Mouse (Mus musculus) midbrain, embryonic 11.5 days (tissue): ENCODE measurements around the gene Nexn. TPM values are rescaled to one million over a fixed set of nuclear protein-coding genes. Genes with fewer than 3 reads are reported as not detected.
A peak's percentile ranks its signal among the peaks of the same experiment; 100 is the strongest.

Experiments
- ATAC-seq: fragments of 200-750 bp; cut with Nextera tagmentation; 2 replicates; pipeline ENCODE4 v1.8.0; 2017; ENCODE audit warnings: moderate TSS enrichment, moderate library complexity; ENCODE audit not compliant: low FRiP score
- DNase-seq: peaks from one replicate; pipeline ENCODE4 v3.0.0; 2015; ENCODE audit warnings: low spot score; ENCODE audit errors: missing footprints
- H3K27ac ChIP-seq: fragments of 300-500 bp; sonication (generic); 2 replicates; pipeline ENCODE4 v1.5.1; 2014; ENCODE audit warnings: low read depth, low read length
- H3K27me3 ChIP-seq: fragments of 300-500 bp; sonication (generic); 2 replicates; pipeline ENCODE4 v1.6.1; 2014; ENCODE audit warnings: mild to moderate bottlenecking, low read length, moderate library complexity, mixed read lengths; ENCODE audit not compliant: control insufficient read depth, insufficient read depth
- H3K36me3 ChIP-seq: fragments of 300-500 bp; sonication (generic); 2 replicates; pipeline ENCODE4 v1.6.1; 2014; ENCODE audit warnings: mild to moderate bottlenecking, low read length, moderate library complexity, mixed read lengths; ENCODE audit not compliant: control insufficient read depth, insufficient read depth
- H3K4me1 ChIP-seq: fragments of 300-500 bp; sonication (generic); 2 replicates; pipeline ENCODE4 v1.6.1; 2014; ENCODE audit warnings: low read length; ENCODE audit not compliant: control insufficient read depth, insufficient read depth
- H3K4me2 ChIP-seq: fragments of 300-500 bp; sonication (generic); 2 replicates; pipeline ENCODE4 v1.6.1; 2014; ENCODE audit warnings: mild to moderate bottlenecking, moderate library complexity
- H3K4me3 ChIP-seq: fragments of 300-500 bp; sonication (generic); 2 replicates; pipeline ENCODE4 v1.5.1; 2014; ENCODE audit warnings: low read depth, low read length
- H3K9ac ChIP-seq: fragments of 300-500 bp; sonication (generic); 2 replicates; pipeline ENCODE4 v1.6.1; 2014; ENCODE audit warnings: low read length
- H3K9me3 ChIP-seq: fragments of 300-500 bp; sonication (generic); 2 replicates; pipeline ENCODE4 v1.6.1; 2016; ENCODE audit warnings: low read length; ENCODE audit not compliant: control insufficient read depth
- WGBS: fragments of 180-500 bp; shearing (Covaris S2); extraction: QIAGEN DNeasy Blood & Tissue Kit; methylation state at CpG from one replicate; pipeline ENCODE4 v1.1.7; 2014; 5-methylcytosine and 5-hydroxymethylcytosine counted together
- polyA plus RNA-seq: library from polyadenylated mRNA; unstranded; fragments of >200 nt; fragmentation: Nextera tagmentation; extraction: Ambion mirVana; gene quantifications from 2 replicates; pipeline ENCODE4 v1.2.1, GENCODE M21; 2014

The Nexn gene
- polyA plus RNA-seq, 1 experiment from 2014 or later = 2.6 TPM

- DNase-seq = peak; percentile 82
- Histone ChIP-seq H3K9ac (no peak overlapping the region), H3K27me3 (no peaks in the 10 kb centered on the region), H3K4me3 (no peak overlapping the region), H3K4me1 (no peaks in the 10 kb centered on the region), H3K4me2 (no peak overlapping the region), H3K9me3 (no peaks in the 10 kb centered on the region), H3K27ac (no peak overlapping the region), H3K36me3 (peaks cover 10% of the 10 kb centered on the region; the same call in 1 of the 2 replicates)
- WGBS = 94% methylated on average over 1 of the region's 1 CpGs
- ATAC-seq = no peak
Observed at GRCm38 (mm10) chr3:152235805-152236204, 30.3 kb downstream of the Nexn start.

GRCm38 (mm10) chr3:152235238-152235637 lies 30.9 kb downstream of the Nexn start:
- ATAC-seq (no peak), DNase-seq (peak; percentile 75)
- Histone ChIP-seq H3K27me3 (no peaks in the 10 kb centered on the region), H3K4me2 (no peak overlapping the region), H3K36me3 (peaks cover 10% of the 10 kb centered on the region; the same call in 1 of the 2 replicates), H3K4me3 (no peak overlapping the region), H3K9me3 (no peaks in the 10 kb centered on the region), H3K9ac (no peak overlapping the region), H3K4me1 (no peaks in the 10 kb centered on the region), H3K27ac (no peak overlapping the region)
- 98% methylated on average over 1 of the region's 1 CpGs for WGBS

- H3K4me3 ChIP-seq = no peak overlapping the region
- no peak overlapping the region for H3K27ac ChIP-seq
- no peaks in the 10 kb centered on the region for H3K27me3 ChIP-seq
- H3K9me3 ChIP-seq = no peaks in the 10 kb centered on the region
- 68% methylated on average over 6 of the region's 6 CpGs for WGBS
- no peaks in the 10 kb centered on the region for H3K4me1 ChIP-seq
- peaks cover 9% of the 10 kb centered on the region; the same call in 1 of the 2 replicates for H3K36me3 ChIP-seq
- ATAC-seq (no peak), DNase-seq (peak; percentile 85)
- no peak overlapping the region for H3K4me2 ChIP-seq
- no peak overlapping the region for H3K9ac ChIP-seq
Observed at GRCm38 (mm10) chr3:152231333-152232100, 34.6 kb downstream of the Nexn start.

GRCm38 (mm10) chr3:152229271-152229670 lies 36.9 kb downstream of the Nexn start:
- WGBS = 96% methylated on average over 5 of the region's 5 CpGs
- no peaks in the 10 kb centered on the region for H3K9me3 ChIP-seq

GRCm38 (mm10) chr3:152228843-152229242 lies 37.3 kb downstream of the Nexn start:
- Histone ChIP-seq H3K4me2 (no peak overlapping the region), H3K36me3 (peaks cover 29% of the 10 kb centered on the region; the same call in 1 of the 2 replicates), H3K4me1 (no peaks in the 10 kb centered on the region), H3K27me3 (no peaks in the 10 kb centered on the region), H3K27ac (no peak overlapping the region), H3K4me3 (no peak overlapping the region), H3K9ac (no peak overlapping the region), H3K9me3 (no peaks in the 10 kb centered on the region)
- ATAC-seq = no peak
- no peak for DNase-seq
- WGBS = 95% methylated on average over 7 of the region's 7 CpGs

More at GRCm38 (mm10) chr3:152229271-152229670, 36.9 kb downstream of the Nexn start:
- no peak for DNase-seq
- Histone ChIP-seq H3K4me2 (no peak overlapping the region), H3K27me3 (no peaks in the 10 kb centered on the region), H3K9ac (no peak overlapping the region), H3K4me3 (no peak overlapping the region), H3K36me3 (peaks cover 25% of the 10 kb centered on the region; the same call in 1 of the 2 replicates), H3K4me1 (no peaks in the 10 kb centered on the region), H3K27ac (no peak overlapping the region)
- ATAC-seq = no peak

GRCm38 (mm10) chr3:152225906-152226305 lies 40.2 kb downstream of the Nexn start:
- H3K4me3 ChIP-seq = no peak overlapping the region
- H3K27ac ChIP-seq = no peak overlapping the region
- peaks cover 41% of the 10 kb centered on the region for H3K36me3 ChIP-seq
- ATAC-seq (no peak), DNase-seq (no peak)
- H3K9ac ChIP-seq = no peak overlapping the region
- H3K4me1 ChIP-seq = no peaks in the 10 kb centered on the region
- 95% methylated on average over 7 of the region's 7 CpGs for WGBS
- H3K27me3 ChIP-seq = no peaks in the 10 kb centered on the region
- H3K4me2 ChIP-seq = no peak overlapping the region
- H3K9me3 ChIP-seq = no peaks in the 10 kb centered on the region

GRCm38 (mm10) chr3:152224918-152225317 lies 41.2 kb downstream of the Nexn start:
- Histone ChIP-seq H3K4me1 (no peaks in the 10 kb centered on the region), H3K36me3 (peaks cover 41% of the 10 kb centered on the region), H3K27ac (no peak overlapping the region), H3K4me2 (no peak overlapping the region), H3K9ac (no peak overlapping the region), H3K27me3 (no peaks in the 10 kb centered on the region), H3K4me3 (no peak overlapping the region), H3K9me3 (no peaks in the 10 kb centered on the region)
- DNase-seq (no peak), ATAC-seq (no peak)

- DNase-seq (no peak), ATAC-seq (no peak)
- peak overlapping the region; percentile 58 for H3K4me2 ChIP-seq
- H3K27ac ChIP-seq = no peak overlapping the region
- no peaks in the 10 kb centered on the region for H3K27me3 ChIP-seq
- no peaks in the 10 kb centered on the region for H3K9me3 ChIP-seq
- 79% methylated on average over 3 of the region's 3 CpGs for WGBS
- no peak overlapping the region for H3K9ac ChIP-seq
- H3K4me1 ChIP-seq = peaks cover 26% of the 10 kb centered on the region
- peaks cover 6% of the 10 kb centered on the region for H3K36me3 ChIP-seq
- H3K4me3 ChIP-seq = no peak overlapping the region
Observed at GRCm38 (mm10) chr3:152213416-152213815, 52.7 kb downstream of the Nexn start.

GRCm38 (mm10) chr3:152211731-152212279 lies 54.3 kb downstream of the Nexn start:
- no peaks in the 10 kb centered on the region; the same call in 1 of the 2 replicates for H3K36me3 ChIP-seq
- H3K4me2 ChIP-seq = peak overlapping the region; percentile 58
- H3K4me3 ChIP-seq = peak overlapping the region; percentile 98
- peak overlapping the region; percentile 100 for H3K9ac ChIP-seq
- DNase-seq = peak; percentile 90
- no peak overlapping the region for H3K27ac ChIP-seq
- no peak for ATAC-seq
- H3K9me3 ChIP-seq = no peaks in the 10 kb centered on the region
- no peaks in the 10 kb centered on the region for H3K27me3 ChIP-seq
- peaks cover 27% of the 10 kb centered on the region for H3K4me1 ChIP-seq
- 48% methylated on average over 7 of the region's 7 CpGs for WGBS
